Mouse (Mus musculus): ENCODE results near the gene Olfr272.

DNA sequence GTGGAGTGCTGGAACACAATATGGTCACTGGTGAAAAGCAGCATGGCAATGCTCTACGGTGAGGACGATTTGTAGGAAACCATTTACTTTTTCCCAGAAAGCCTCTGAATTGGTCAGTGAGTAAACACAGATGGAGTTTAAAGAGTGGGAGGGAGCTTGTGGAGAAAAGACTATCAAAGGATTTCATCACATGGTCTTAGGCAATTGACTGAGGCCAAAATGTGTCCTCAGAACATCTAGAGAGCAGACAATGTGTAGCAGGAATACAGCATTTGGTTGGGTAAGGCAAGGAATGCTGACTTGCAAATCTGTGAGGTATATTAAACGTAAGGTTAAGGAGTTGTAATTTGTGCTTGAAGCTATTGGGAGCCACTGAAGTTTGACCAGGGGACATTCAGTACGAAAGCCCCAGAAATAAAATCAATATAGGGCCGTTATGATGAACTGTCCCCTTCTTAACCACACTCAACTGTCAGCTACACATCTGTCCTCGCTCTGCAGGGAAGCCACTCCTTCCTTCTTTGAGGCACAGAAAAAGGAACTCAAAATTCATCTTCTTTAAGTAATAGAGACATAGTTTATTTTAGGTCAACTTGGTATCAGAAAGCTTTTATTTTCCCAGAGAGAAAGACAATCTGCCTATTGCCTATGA lies 2.2 kb downstream of the Olfr272 start:
- TF ChIP-seq CTCF (conservative IDR thresholded peaks at IDR 0.05; ENCODE audit: low read length) (no peak), NANOG (IDR thresholded peaks at IDR 0.05; ENCODE audit: borderline replicate concordance, low read length) (no peak), POU5F1 (IDR thresholded peaks at IDR 0.05; ENCODE audit: borderline replicate concordance, low read length) (no peak)

Measured in E14TG2a.4 (cell line).